Mouse (Mus musculus) frontal cortex, postnatal 36 days (tissue): ENCODE data around the gene Glrb.

ENCODE experiments used
- DNase-seq, 2 experiments: peaks; one replicate each; pipeline ENCODE4 v3.0.0; 2022; ENCODE audit warnings: low spot score in 2 of 2

The Glrb gene

GRCm38 (mm10) chr3:80823975-80824374 lies 89.5 kb downstream of the Glrb start:
- no peak for DNase-seq

GRCm38 (mm10) chr3:80818619-80819018 lies 94.8 kb downstream of the Glrb start:
- no peak for DNase-seq

- no peak for DNase-seq
These were observed 99.7 kb downstream of the Glrb start for GRCm38 (mm10) chr3:80813734-80814133.

- DNase-seq: no peak
These were observed 101.2 kb downstream of the Glrb start for GRCm38 (mm10) chr3:80812237-80812636.

- DNase-seq: no peak
These were observed 108.1 kb downstream of the Glrb start for GRCm38 (mm10) chr3:80805327-80805726.

- DNase-seq: no peak
These were observed 109.6 kb downstream of the Glrb start for GRCm38 (mm10) chr3:80803811-80804210.

GRCm38 (mm10) chr3:80803211-80803610 lies 110.2 kb downstream of the Glrb start:
- no peak for DNase-seq

- DNase-seq: peak; percentile 88 to 93
These were observed 110.8 kb downstream of the Glrb start, which contains the start of gene Gria2 for GRCm38 (mm10) chr3:80802596-80803081. Gria2 (minus strand) TSS chr3:80802835.

GRCm38 (mm10) chr3:80801827-80802310 lies 111.6 kb downstream of the Glrb start:
- DNase-seq: no peak

GRCm38 (mm10) chr3:80800995-80801826 lies 112.2 kb downstream of the Glrb start:
- peak; percentile 77 to 80 for DNase-seq

GRCm38 (mm10) chr3:80800299-80800994 lies 113.0 kb downstream of the Glrb start:
- peak; percentile 64 for DNase-seq

- no peak for DNase-seq
These were observed 115.5 kb downstream of the Glrb start for GRCm38 (mm10) chr3:80797935-80798334.

- DNase-seq: no peak
These were observed 116.7 kb downstream of the Glrb start for GRCm38 (mm10) chr3:80796764-80797163.

- DNase-seq: no peak
These were observed 118.2 kb downstream of the Glrb start for GRCm38 (mm10) chr3:80795284-80795683.
